Mouse (Mus musculus) E14TG2a.4 (cell line): ENCODE measurements around the gene Sprr2j-ps.

Source experiments
- H3K27me3 ChIP-seq: 2 replicates; pipeline ENCODE4 v1.6.1; 2014; ENCODE audit warnings: low read length, control low read depth; ENCODE audit not compliant: insufficient read depth
- H3K36me3 ChIP-seq: 2 replicates; pipeline ENCODE4 v1.6.1; 2014; ENCODE audit warnings: low read length, control low read depth; ENCODE audit not compliant: insufficient read depth
- H3K4me1 ChIP-seq: replicated peaks from 2 replicates; pipeline ENCODE4 v1.6.1; 2014; ENCODE audit warnings: low read depth, low read length, control low read depth
- H3K4me3 ChIP-seq: replicated peaks from 2 replicates; pipeline ENCODE4 v1.5.1; 2014; ENCODE audit warnings: mild to moderate bottlenecking, low read length
- H3K9me3 ChIP-seq: 2 replicates; pipeline ENCODE4 v1.6.1; 2014; ENCODE audit warnings: low read length, control low read depth
- CTCF ChIP-seq: conservative IDR thresholded peaks from 2 replicates; pipeline ENCODE4 v1.5.1; 2014; ENCODE audit warnings: low read length
- NANOG ChIP-seq: IDR thresholded peaks from 2 replicates; pipeline ENCODE4 v1.6.1; 2014; ENCODE audit warnings: borderline replicate concordance, low read length, mixed read lengths
- POU5F1 ChIP-seq: IDR thresholded peaks from 2 replicates; pipeline ENCODE4 v1.6.1; 2014; ENCODE audit warnings: low read length, borderline replicate concordance

Gene Sprr2j-ps

GRCm38 (mm10) chr3:92417782-92418181, at the start of gene Sprr2j-ps:
Gene Sprr2j-ps, plus strand, starts transcription at chr3:92418082.
- TF ChIP-seq NANOG = no peak
- TF ChIP-seq POU5F1 = no peak
- TF ChIP-seq CTCF = no peak
- Histone ChIP-seq H3K36me3 (no peaks in the 10 kb centered on the region), H3K9me3 (no peaks in the 10 kb centered on the region), H3K4me3 (no peak within 1 kb of the TSS), H3K27me3 (no peaks in the 10 kb centered on the region), H3K4me1 (no peaks in the 10 kb centered on the region)

DNA sequence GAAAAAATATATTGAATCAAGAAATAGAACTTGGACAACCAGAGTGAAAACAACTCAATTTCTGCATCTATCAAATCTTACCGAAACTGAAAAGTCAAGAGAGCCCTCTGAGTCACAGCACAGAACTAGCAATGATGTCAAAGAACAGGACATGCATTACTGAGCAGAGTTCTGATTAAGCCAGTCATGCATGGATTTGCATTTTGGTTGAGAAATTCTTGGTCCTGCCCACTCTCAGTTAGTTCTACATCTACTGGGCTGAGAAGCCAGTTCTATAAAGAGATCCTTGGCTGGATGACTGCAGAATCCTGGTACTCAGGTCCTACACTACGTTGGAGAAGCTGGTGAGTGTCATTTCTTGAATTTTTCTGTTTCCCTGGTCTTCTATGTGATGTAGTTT, 44.3 kb upstream of the Sprr2j-ps start:
- H3K4me1 ChIP-seq = no peaks in the 10 kb centered on the region
- H3K36me3 ChIP-seq = no peaks in the 10 kb centered on the region
- no peak for TF ChIP-seq POU5F1
- no peak for TF ChIP-seq NANOG
- no peak for TF ChIP-seq CTCF
- H3K9me3 ChIP-seq = no peaks in the 10 kb centered on the region
- H3K4me3 ChIP-seq = no peak overlapping the region
- no peaks in the 10 kb centered on the region for H3K27me3 ChIP-seq

- Histone ChIP-seq H3K36me3 (no peaks in the 10 kb centered on the region), H3K4me3 (no peak within 1 kb of the TSS), H3K27me3 (no peaks in the 10 kb centered on the region), H3K9me3 (no peaks in the 10 kb centered on the region), H3K4me1 (no peaks in the 10 kb centered on the region)
- TF ChIP-seq POU5F1 = no peak
- no peak for TF ChIP-seq NANOG
- TF ChIP-seq CTCF = no peak
Observed at GRCm38 (mm10) chr3:92385385-92385784, 32.5 kb upstream of the Sprr2j-ps start, which contains the start of gene Sprr2h. Gene Sprr2h, plus strand, starts transcription at chr3:92385685.

- H3K4me3 ChIP-seq = no peak overlapping the region
- TF ChIP-seq CTCF = no peak
- no peak for TF ChIP-seq POU5F1
- TF ChIP-seq NANOG = no peak
- H3K27me3 ChIP-seq = no peaks in the 10 kb centered on the region
- no peaks in the 10 kb centered on the region for H3K9me3 ChIP-seq
- no peaks in the 10 kb centered on the region for H3K4me1 ChIP-seq
- no peaks in the 10 kb centered on the region for H3K36me3 ChIP-seq
Observed at GRCm38 (mm10) chr3:92394301-92394700, 23.6 kb upstream of the Sprr2j-ps start.

GRCm38 (mm10) chr3:92407691-92408090, 10.2 kb upstream of the Sprr2j-ps start, which contains the start of gene Sprr2i:
Gene Sprr2i, plus strand, starts transcription at chr3:92407991.
- no peaks in the 10 kb centered on the region for H3K36me3 ChIP-seq
- H3K4me1 ChIP-seq = no peaks in the 10 kb centered on the region
- no peaks in the 10 kb centered on the region for H3K9me3 ChIP-seq
- TF ChIP-seq POU5F1 (no peak), NANOG (no peak), CTCF (no peak)
- no peak within 1 kb of the TSS for H3K4me3 ChIP-seq
- no peaks in the 10 kb centered on the region for H3K27me3 ChIP-seq

DNA sequence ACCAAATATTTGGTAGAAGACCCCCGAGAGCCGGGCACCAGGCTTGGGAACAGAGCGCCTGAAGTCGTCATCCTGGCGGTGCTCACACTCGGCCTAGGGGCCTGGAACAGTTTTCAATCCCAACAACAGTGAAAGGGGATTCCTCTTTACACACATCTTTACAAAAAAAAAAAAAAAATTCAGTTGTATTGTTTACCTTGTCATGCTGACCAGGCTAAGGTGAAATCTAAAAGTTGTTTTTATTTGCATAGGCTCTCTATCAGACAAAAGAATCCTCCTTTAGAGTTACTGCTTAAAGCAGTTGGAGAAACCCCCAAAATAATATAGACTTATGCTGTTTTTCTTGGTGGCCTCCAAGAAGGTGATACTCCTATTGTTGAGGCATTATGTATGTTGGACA, 11.4 kb downstream of the Sprr2j-ps start, which contains the start of gene Gm9774:
TSS of gene Gm9774 (minus strand) at position 101 of the 400 bp plus-strand sequence.
- Histone ChIP-seq H3K4me1 (no peaks in the 10 kb centered on the region), H3K36me3 (no peaks in the 10 kb centered on the region), H3K4me3 (peak within 1 kb of the TSS; percentile 29; the same call in 1 of the 2 replicates), H3K27me3 (no peaks in the 10 kb centered on the region), H3K9me3 (no peaks in the 10 kb centered on the region)
- TF ChIP-seq POU5F1 (no peak), NANOG (no peak), CTCF (no peak)

- Histone ChIP-seq H3K4me1 (no peaks in the 10 kb centered on the region), H3K9me3 (no peaks in the 10 kb centered on the region), H3K27me3 (no peaks in the 10 kb centered on the region), H3K36me3 (no peaks in the 10 kb centered on the region), H3K4me3 (no peak within 1 kb of the TSS)
- TF ChIP-seq CTCF (no peak), POU5F1 (no peak), NANOG (no peak)
Observed at GRCm38 (mm10) chr3:92432282-92432681, 14.4 kb downstream of the Sprr2j-ps start, which contains the start of gene Sprr2k. Gene Sprr2k, plus strand, starts transcription at chr3:92432582.

- H3K9me3 ChIP-seq = no peaks in the 10 kb centered on the region
- no peak for TF ChIP-seq CTCF
- no peak for TF ChIP-seq NANOG
- TF ChIP-seq POU5F1 = no peak
- no peak within 1 kb of the TSS for H3K4me3 ChIP-seq
- H3K36me3 ChIP-seq = no peaks in the 10 kb centered on the region
- no peaks in the 10 kb centered on the region for H3K4me1 ChIP-seq
- H3K27me3 ChIP-seq = no peaks in the 10 kb centered on the region
Observed at GRCm38 (mm10) chr3:92438689-92439088, 20.8 kb downstream of the Sprr2j-ps start, which contains the start of gene Sprr1b. Gene Sprr1b, minus strand, starts transcription at chr3:92438789.

GRCm38 (mm10) chr3:92440177-92440576, 22.3 kb downstream of the Sprr2j-ps start:
- Histone ChIP-seq H3K9me3 (no peaks in the 10 kb centered on the region), H3K4me3 (no peak overlapping the region), H3K36me3 (no peaks in the 10 kb centered on the region), H3K4me1 (no peaks in the 10 kb centered on the region), H3K27me3 (no peaks in the 10 kb centered on the region)
- TF ChIP-seq CTCF = no peak
- TF ChIP-seq NANOG = no peak
- no peak for TF ChIP-seq POU5F1
